ENCODE assay signal across 8 mouse cellular contexts in the genomic region with DNA sequence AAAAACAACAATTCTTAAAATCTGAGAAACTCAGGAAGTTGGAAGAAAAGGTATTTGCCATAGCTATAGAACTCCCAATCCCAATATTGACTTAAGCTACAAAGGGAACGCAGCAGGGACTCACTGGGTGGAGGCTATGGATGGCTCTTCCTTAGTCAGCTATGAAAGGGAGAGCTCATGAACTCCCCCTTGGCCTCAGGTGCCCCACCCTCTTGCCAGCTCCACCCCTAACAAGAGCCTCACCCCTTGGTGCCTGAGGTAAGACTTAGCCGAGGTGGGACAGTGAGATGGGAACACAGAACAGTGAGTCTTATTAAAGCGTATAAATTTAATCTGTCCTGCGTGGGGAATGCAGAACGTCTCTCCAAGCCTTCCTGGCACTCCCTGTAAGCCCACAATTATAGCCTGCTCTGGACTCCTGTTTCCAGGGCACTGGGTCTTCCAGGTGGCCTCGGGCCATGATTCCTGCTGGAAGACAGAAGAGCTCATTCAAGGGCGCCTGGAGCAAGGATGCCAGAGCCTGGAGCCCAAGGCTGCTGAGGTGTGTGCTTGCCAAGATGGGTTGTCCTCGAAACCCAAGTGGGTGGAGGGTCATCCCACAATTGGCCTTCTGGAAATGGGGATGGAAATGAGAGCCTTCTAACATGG. TPM values are rescaled to one million over a fixed set of nuclear protein-coding genes. Genes with fewer than 3 reads are reported as not detected.
DNase-seq lines count a peak whose midpoint lies in the region; ATAC-seq lines count a peak whose summit lies in the region.

No protein-coding gene starts in this region.

- no peak overlapping the region for H3K9ac ChIP-seq in hindbrain, embryonic 16.5 days (ENCODE audit: low read depth, low read length)
- H3K9ac ChIP-seq in hindbrain, embryonic 13.5 days, result no peak overlapping the region

- H3K4me2 ChIP-seq in hindbrain, embryonic 16.5 days (ENCODE audit: low read length), result no peak overlapping the region
- no peak overlapping the region for H3K4me2 ChIP-seq in hindbrain, embryonic 13.5 days

- DNase-seq in adrenal gland, adult 2 months, result peak; percentile 80
- DNase-seq in frontal cortex, postnatal 10 days (ENCODE audit: low spot score in 2 of 2), result peak; percentile 64 to 72
- DNase-seq in left cerebral cortex, postnatal 4 days, result peak; percentile 84
- DNase-seq in spleen, postnatal 4 days (ENCODE audit: low spot score in 2 of 2), result no peak
- DNase-seq in heart, embryonic 10.5 days (ENCODE audit: low spot score), result no peak

- H3K27me3 ChIP-seq in hindbrain, embryonic 16.5 days (replicated peaks; ENCODE audit: control insufficient read depth, insufficient read depth, low read length), result no peaks in the 10 kb centered on the region
- no peaks in the 10 kb centered on the region for H3K27me3 ChIP-seq in hindbrain, embryonic 13.5 days
- no peaks in the 10 kb centered on the region for H3K27me3 ChIP-seq in heart, embryonic 10.5 days (ENCODE audit: insufficient read depth, poor library complexity, severe bottlenecking)

- H3K4me3 ChIP-seq in hindbrain, embryonic 16.5 days (ENCODE audit: low read length), result no peak overlapping the region
- H3K4me3 ChIP-seq in hindbrain, embryonic 13.5 days, result no peak overlapping the region
- no peak overlapping the region for H3K4me3 ChIP-seq in heart, embryonic 10.5 days

- 65% methylated on average over 8 of the region's 8 CpGs for WGBS in hindbrain, embryonic 16.5 days
- 85% methylated on average over 8 of the region's 8 CpGs for WGBS in hindbrain, embryonic 13.5 days
- 87% methylated on average over 8 of the region's 8 CpGs for WGBS in heart, embryonic 10.5 days

- peak; percentile 52 for ATAC-seq in hindbrain, embryonic 16.5 days
- ATAC-seq in hindbrain, embryonic 13.5 days (ENCODE audit: low FRiP score), result no peak
- ATAC-seq in erythroblast, adult 5-6 weeks (replicated peaks; ENCODE audit: low FRiP score, poor library complexity, severe bottlenecking), result no peak

- no peaks in the 10 kb centered on the region for H3K36me3 ChIP-seq in hindbrain, embryonic 16.5 days (ENCODE audit: control insufficient read depth, insufficient read depth, low read length)
- H3K36me3 ChIP-seq in hindbrain, embryonic 13.5 days, result no peaks in the 10 kb centered on the region
- no peaks in the 10 kb centered on the region for H3K36me3 ChIP-seq in heart, embryonic 10.5 days

- H3K4me1 ChIP-seq in hindbrain, embryonic 16.5 days (ENCODE audit: control insufficient read depth, insufficient read depth, low read depth, low read length), result peaks cover 19% of the 10 kb centered on the region
- peaks cover 71% of the 10 kb centered on the region for H3K4me1 ChIP-seq in hindbrain, embryonic 13.5 days (replicated peaks)
- peaks cover 53% of the 10 kb centered on the region for H3K4me1 ChIP-seq in heart, embryonic 10.5 days

- intact Hi-C loops in left cerebral cortex, postnatal 4 days (cut with DNase I), result no loop called here

- no peak overlapping the region for H3K27ac ChIP-seq in hindbrain, embryonic 16.5 days (ENCODE audit: low read depth, low read length)
- no peak overlapping the region for H3K27ac ChIP-seq in hindbrain, embryonic 13.5 days
- H3K27ac ChIP-seq in heart, embryonic 10.5 days, result no peak overlapping the region; the same call in 1 of the 2 replicates

- H3K9me3 ChIP-seq in hindbrain, embryonic 16.5 days (ENCODE audit: control insufficient read depth, low read length), result no peaks in the 10 kb centered on the region
- H3K9me3 ChIP-seq in hindbrain, embryonic 13.5 days, result no peaks in the 10 kb centered on the region
- H3K9me3 ChIP-seq in heart, embryonic 10.5 days, result no peaks in the 10 kb centered on the region

RNA-seq across cellular contexts. Expression of a gene that starts 55.9 kb away (rescaled TPM):
- 24.6 and 30.3 TPM in 2 replicates for polyA plus RNA-seq in hindbrain, embryonic 16.5 days (2015; fragmentation: Nextera tagmentation; extraction: Ambion mirVana)
- polyA plus RNA-seq in hindbrain, embryonic 13.5 days (2015; fragmentation: Nextera tagmentation; extraction: Ambion mirVana), result 37.1 and 38.8 TPM in 2 replicates
- 1 to 10 TPM; 7.8 to 9.5 TPM for total RNA-seq in adrenal gland, adult 2 months (2021)
- 4.3 and 4.9 TPM in 2 replicates for polyA plus RNA-seq in adrenal gland, adult 2 months (2012; rRNA removed)
- 10 to 100 TPM; 21.6 to 23.0 TPM for total RNA-seq in left cerebral cortex, postnatal 4 days (2021)
- 6.7 and 7.7 TPM in 2 replicates for total RNA-seq in erythroblast, adult 5-6 weeks (2015; ENCODE audit: low replicate concordance)
- total RNA-seq in erythroblast, adult 5-6 weeks (2017; ENCODE audit: low replicate concordance), result 3.2 and 6.2 TPM in 2 replicates
- polyA plus RNA-seq in heart, embryonic 10.5 days (2016; fragmentation: Nextera tagmentation; extraction: Ambion mirVana), result 24.6 and 27.5 TPM in 2 replicates

Comparison
In these comparisons a context has a peak if more than half of its experiments do, and no peak if none do; other contexts are left out.
1. DNase-seq: peak in adrenal gland, adult 2 months (single experiment), frontal cortex, postnatal 10 days (2 of 2) and left cerebral cortex, postnatal 4 days (single experiment); none in spleen, postnatal 4 days (0 of 2) and heart, embryonic 10.5 days (single experiment).